Mouse (Mus musculus) embryonic facial prominence, embryonic 14.5 days (tissue): ENCODE results near the gene Gm26602. TPM values are rescaled to one million over a fixed set of nuclear protein-coding genes. Genes with fewer than 3 reads are reported as not detected.
A peak's percentile ranks its signal among the peaks of the same experiment; 100 is the strongest.

Experiments used
- ATAC-seq: fragments of 200-750 bp; cut with Nextera tagmentation; 2 replicates; pipeline ENCODE4 v1.8.0; 2017; ENCODE audit warnings: low read depth, moderate number of reproducible peaks, moderate TSS enrichment
- DNase-seq: peaks from one replicate; pipeline ENCODE4 v3.0.0-alpha.2; 2015; ENCODE audit warnings: low spot score
- H3K27ac ChIP-seq: fragments of 300-500 bp; sonication (generic); replicated peaks from 2 replicates; pipeline ENCODE4 v1.5.1; 2014; ENCODE audit warnings: low read depth, mild to moderate bottlenecking, low read length, moderate library complexity
- H3K27me3 ChIP-seq: fragments of 300-500 bp; sonication (generic); replicated peaks from 2 replicates; pipeline ENCODE4 v1.6.1; 2014; ENCODE audit warnings: low read length; ENCODE audit not compliant: control insufficient read depth, insufficient read depth
- H3K36me3 ChIP-seq: fragments of 300-500 bp; sonication (generic); 2 replicates; pipeline ENCODE4 v1.6.1; 2014; ENCODE audit warnings: low read length, mixed read lengths; ENCODE audit not compliant: control insufficient read depth, insufficient read depth
- H3K4me1 ChIP-seq: fragments of 300-500 bp; sonication (generic); 2 replicates; pipeline ENCODE4 v1.6.1; 2014; ENCODE audit warnings: antibody characterized with exemption, low read length; ENCODE audit not compliant: control insufficient read depth, insufficient read depth
- H3K4me2 ChIP-seq: fragments of 300-500 bp; sonication (generic); 2 replicates; pipeline ENCODE4 v1.6.1; 2014; ENCODE audit warnings: low read depth, mild to moderate bottlenecking, low read length, moderate library complexity, mixed read lengths
- H3K4me3 ChIP-seq: fragments of 300-500 bp; sonication (generic); 2 replicates; pipeline ENCODE4 v1.5.1; 2014; ENCODE audit warnings: low read depth, mild to moderate bottlenecking, low read length
- H3K9ac ChIP-seq: fragments of 300-500 bp; sonication (generic); 2 replicates; pipeline ENCODE4 v1.6.1; 2014; ENCODE audit warnings: low read depth, mild to moderate bottlenecking, low read length, moderate library complexity, mixed read lengths
- H3K9me3 ChIP-seq: fragments of 300-500 bp; sonication (generic); 2 replicates; pipeline ENCODE4 v1.6.1; 2016; ENCODE audit warnings: low read length; ENCODE audit not compliant: control insufficient read depth
- WGBS: fragments of 180-500 bp; shearing (Covaris S2); extraction: QIAGEN DNeasy Blood & Tissue Kit; methylation state at CpG from one replicate; pipeline ENCODE4 v1.1.7; 2014; 5-methylcytosine and 5-hydroxymethylcytosine counted together
- polyA plus RNA-seq: library from polyadenylated mRNA; unstranded; fragments of >200 nt; fragmentation: Nextera tagmentation; extraction: Ambion mirVana; gene quantifications from 2 replicates; pipeline ENCODE4 v1.2.1, GENCODE M21; 2014

The Gm26602 gene
- polyA plus RNA-seq, 1 experiment from 2014 or later, result 4.1 TPM

- WGBS, result 47% methylated on average over 7 of the region's 7 CpGs
- ATAC-seq, result no peak
- DNase-seq, result no peak
- Histone ChIP-seq H3K27ac (no peak overlapping the region), H3K4me1 (peaks cover 15% of the 10 kb centered on the region), H3K9ac (no peak overlapping the region), H3K9me3 (no peaks in the 10 kb centered on the region), H3K4me3 (no peak overlapping the region), H3K36me3 (peaks cover 27% of the 10 kb centered on the region), H3K4me2 (no peak overlapping the region), H3K27me3 (no peaks in the 10 kb centered on the region)
Measured at GRCm38 (mm10) chr10:79940749-79941148, 30.1 kb downstream of the Gm26602 start.

GRCm38 (mm10) chr10:79942988-79943387, 32.3 kb downstream of the Gm26602 start:
- ATAC-seq, result no peak
- no peak overlapping the region for H3K4me3 ChIP-seq
- no peak overlapping the region for H3K27ac ChIP-seq

GRCm38 (mm10) chr10:79943471-79943901, 32.8 kb downstream of the Gm26602 start:
- H3K27me3 ChIP-seq, result no peaks in the 10 kb centered on the region
- DNase-seq (no peak), ATAC-seq (no peak)
- H3K4me3 ChIP-seq, result no peak overlapping the region
- H3K27ac ChIP-seq, result no peak overlapping the region
- no peak overlapping the region for H3K9ac ChIP-seq
- 71% methylated on average over 8 of the region's 9 CpGs for WGBS
- H3K36me3 ChIP-seq, result peaks cover 22% of the 10 kb centered on the region
- H3K4me2 ChIP-seq, result no peak overlapping the region
- no peaks in the 10 kb centered on the region for H3K9me3 ChIP-seq
- peaks cover 14% of the 10 kb centered on the region for H3K4me1 ChIP-seq

More at GRCm38 (mm10) chr10:79942988-79943387, 32.3 kb downstream of the Gm26602 start:
- peaks cover 22% of the 10 kb centered on the region for H3K36me3 ChIP-seq
- no peak for DNase-seq
- H3K4me1 ChIP-seq, result peaks cover 14% of the 10 kb centered on the region
- H3K9ac ChIP-seq, result no peak overlapping the region
- 86% methylated on average over 1 of the region's 1 CpGs for WGBS
- H3K27me3 ChIP-seq, result no peaks in the 10 kb centered on the region
- H3K9me3 ChIP-seq, result no peaks in the 10 kb centered on the region
- no peak overlapping the region for H3K4me2 ChIP-seq

GRCm38 (mm10) chr10:79945507-79946234, 35.0 kb downstream of the Gm26602 start:
- H3K9me3 ChIP-seq, result no peaks in the 10 kb centered on the region
- peak overlapping the region; percentile 40; the same call in 1 of the 2 replicates for H3K9ac ChIP-seq
- peak overlapping the region; percentile 19 for H3K4me2 ChIP-seq
- peaks cover 39% of the 10 kb centered on the region for H3K36me3 ChIP-seq
- DNase-seq, result peak; percentile 85
- H3K4me1 ChIP-seq, result peaks cover 14% of the 10 kb centered on the region
- H3K27ac ChIP-seq, result peak overlapping the region; percentile 68
- H3K4me3 ChIP-seq, result no peak overlapping the region
- WGBS, result 28% methylated on average over 14 of the region's 16 CpGs
- peak; percentile 76 for ATAC-seq
- H3K27me3 ChIP-seq, result no peaks in the 10 kb centered on the region

GRCm38 (mm10) chr10:79946752-79947322, 36.2 kb downstream of the Gm26602 start:
- no peak overlapping the region for H3K9ac ChIP-seq
- ATAC-seq (no peak), DNase-seq (peak; percentile 60)
- H3K4me1 ChIP-seq, result peaks cover 14% of the 10 kb centered on the region
- peak overlapping the region; percentile 52; the same call in 1 of the 2 replicates for H3K27ac ChIP-seq
- peaks cover 43% of the 10 kb centered on the region for H3K36me3 ChIP-seq
- no peaks in the 10 kb centered on the region for H3K27me3 ChIP-seq
- peak overlapping the region; percentile 14; the same call in 1 of the 2 replicates for H3K4me2 ChIP-seq
- no peak overlapping the region for H3K4me3 ChIP-seq
- WGBS, result 34% methylated on average over 4 of the region's 7 CpGs
- no peaks in the 10 kb centered on the region for H3K9me3 ChIP-seq

GRCm38 (mm10) chr10:79947502-79947901, 36.8 kb downstream of the Gm26602 start:
- ATAC-seq (no peak), DNase-seq (no peak)
- no peak overlapping the region for H3K4me3 ChIP-seq
- H3K27me3 ChIP-seq, result no peaks in the 10 kb centered on the region
- H3K4me2 ChIP-seq, result no peak overlapping the region
- H3K9ac ChIP-seq, result no peak overlapping the region
- peaks cover 43% of the 10 kb centered on the region for H3K36me3 ChIP-seq
- H3K27ac ChIP-seq, result no peak overlapping the region
- H3K9me3 ChIP-seq, result no peaks in the 10 kb centered on the region
- 76% methylated on average over 6 of the region's 6 CpGs for WGBS
- peaks cover 14% of the 10 kb centered on the region for H3K4me1 ChIP-seq

- H3K4me1 ChIP-seq, result peaks cover 12% of the 10 kb centered on the region
- no peak overlapping the region for H3K27ac ChIP-seq
- no peak overlapping the region for H3K9ac ChIP-seq
- no peak overlapping the region for H3K4me2 ChIP-seq
- ATAC-seq (no peak), DNase-seq (no peak)
- H3K4me3 ChIP-seq, result no peak overlapping the region
- no peaks in the 10 kb centered on the region for H3K27me3 ChIP-seq
- no peaks in the 10 kb centered on the region for H3K9me3 ChIP-seq
- WGBS, result 86% methylated on average over 4 of the region's 4 CpGs
- H3K36me3 ChIP-seq, result peaks cover 49% of the 10 kb centered on the region
Measured at GRCm38 (mm10) chr10:79949873-79950272, 39.2 kb downstream of the Gm26602 start.

GRCm38 (mm10) chr10:79950661-79951060, 40.0 kb downstream of the Gm26602 start:
- peaks cover 5% of the 10 kb centered on the region; the same call in 1 of the 2 replicates for H3K4me1 ChIP-seq
- ATAC-seq, result no peak

More at GRCm38 (mm10) chr10:79950661-79951060, 40.0 kb downstream of the Gm26602 start:
- Histone ChIP-seq H3K9me3 (no peaks in the 10 kb centered on the region), H3K27me3 (no peaks in the 10 kb centered on the region), H3K4me2 (no peak overlapping the region), H3K4me3 (no peak overlapping the region), H3K9ac (no peak overlapping the region), H3K27ac (no peak overlapping the region), H3K36me3 (peaks cover 49% of the 10 kb centered on the region)
- WGBS, result 84% methylated on average over 18 of the region's 18 CpGs
- DNase-seq, result no peak
